Mouse (Mus musculus) stomach, embryonic 14.5 days (tissue): Measurements from ENCODE around the gene Tjp2. TPM values are rescaled to one million over a fixed set of nuclear protein-coding genes. Genes with fewer than 3 reads are reported as not detected.

ENCODE experiments used
- ATAC-seq: fragments of 200-750 bp; cut with Nextera tagmentation; 2 replicates; pipeline ENCODE4 v1.8.0; 2017; ENCODE audit warnings: low read depth, moderate TSS enrichment; ENCODE audit not compliant: insufficient number of reproducible peaks, insufficient read depth, low FRiP score
- H3K27ac ChIP-seq: fragments of 300-500 bp; sonication (generic); 2 replicates; pipeline ENCODE4 v1.5.1; 2014; ENCODE audit warnings: mild to moderate bottlenecking, low read length, moderate library complexity, mixed read lengths
- H3K27me3 ChIP-seq: fragments of 300-500 bp; sonication (generic); 2 replicates; pipeline ENCODE4 v1.6.1; 2014; ENCODE audit warnings: low read length, control low read depth, mixed read lengths; ENCODE audit not compliant: control insufficient read depth, insufficient read depth
- H3K36me3 ChIP-seq: fragments of 300-500 bp; sonication (generic); 2 replicates; pipeline ENCODE4 v1.6.1; 2014; ENCODE audit warnings: mild to moderate bottlenecking, control low read depth, low read length, moderate library complexity, mixed read lengths; ENCODE audit not compliant: control insufficient read depth, insufficient read depth
- H3K4me1 ChIP-seq: fragments of 300-500 bp; sonication (generic); 2 replicates; pipeline ENCODE4 v1.6.1; 2014; ENCODE audit warnings: low read length, control low read depth, mixed read lengths; ENCODE audit not compliant: control insufficient read depth, insufficient read depth
- H3K4me2 ChIP-seq: fragments of 300-500 bp; sonication (generic); replicated peaks from 2 replicates; pipeline ENCODE4 v1.6.1; 2014; ENCODE audit warnings: low read depth, low read length, control low read depth
- H3K4me3 ChIP-seq: fragments of 300-500 bp; sonication (generic); 2 replicates; pipeline ENCODE4 v1.5.1; 2014; ENCODE audit warnings: low read depth, low read length, control low read depth
- H3K9ac ChIP-seq: fragments of 300-500 bp; sonication (generic); replicated peaks from 2 replicates; pipeline ENCODE4 v1.6.1; 2014; ENCODE audit warnings: low read depth, mild to moderate bottlenecking, control low read depth, low read length, moderate library complexity, mixed read lengths
- H3K9me3 ChIP-seq: fragments of 300-500 bp; sonication (generic); 2 replicates; pipeline ENCODE4 v1.6.1; 2016; ENCODE audit warnings: low read depth, low read length, control low read depth; ENCODE audit not compliant: control insufficient read depth
- WGBS: fragments of 180-500 bp; shearing (Covaris S2); extraction: QIAGEN DNeasy Blood & Tissue Kit; methylation state at CpG from one replicate; pipeline ENCODE4 v1.1.7; 2014; 5-methylcytosine and 5-hydroxymethylcytosine counted together
- polyA plus RNA-seq: library from polyadenylated mRNA; unstranded; fragments of >200 nt; fragmentation: Nextera tagmentation; extraction: Ambion mirVana; gene quantifications from 2 replicates; pipeline ENCODE4 v1.2.1, GENCODE M21; 2014

Gene Tjp2
- polyA plus RNA-seq, 1 experiment from 2014 or later: 38.6 TPM

DNA sequence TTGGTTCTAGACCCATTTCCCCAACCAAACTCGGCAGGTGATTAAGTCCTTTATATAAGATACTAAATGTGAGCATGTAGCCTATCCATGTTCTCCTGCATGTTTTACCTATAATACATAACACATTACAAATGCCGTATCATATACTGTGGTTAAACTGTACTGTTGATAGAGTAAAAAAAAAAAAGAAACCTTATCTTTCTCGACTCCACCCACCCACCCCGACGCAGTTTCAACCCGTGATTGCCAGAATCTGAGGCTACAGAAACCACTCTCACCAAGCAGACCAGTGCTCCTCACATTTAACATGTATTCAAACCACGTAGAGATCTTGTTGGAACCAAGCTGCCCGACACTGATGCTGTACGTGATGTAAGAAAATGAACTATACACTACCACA, 102.2 kb downstream of the Tjp2 start:
- Histone ChIP-seq H3K4me3 (no peak overlapping the region), H3K4me2 (no peak overlapping the region), H3K9ac (no peak overlapping the region), H3K4me1 (no peaks in the 10 kb centered on the region), H3K9me3 (no peaks in the 10 kb centered on the region), H3K36me3 (peaks cover 4% of the 10 kb centered on the region), H3K27ac (no peak overlapping the region), H3K27me3 (no peaks in the 10 kb centered on the region)
- WGBS: 84% methylated on average over 9 of the region's 9 CpGs
- ATAC-seq: no peak

DNA sequence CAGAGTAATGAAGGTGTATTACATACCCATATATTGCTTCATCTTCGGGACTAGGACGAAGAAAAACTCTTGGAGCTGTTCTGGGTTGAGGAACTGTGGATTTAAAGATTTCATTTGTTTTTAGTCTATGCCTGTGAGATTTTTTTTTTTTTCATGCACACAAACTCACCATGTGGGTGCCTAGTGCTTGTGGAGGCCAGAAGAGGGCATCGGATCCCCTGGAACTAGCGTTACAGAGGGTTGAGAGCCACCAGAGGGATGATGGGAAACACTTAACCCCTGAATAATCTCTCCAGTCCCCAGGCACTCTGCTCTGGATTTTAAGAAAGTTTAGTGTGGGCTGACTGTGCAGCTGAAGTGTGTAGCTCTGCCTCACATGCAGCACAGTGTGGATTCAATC, 104.0 kb downstream of the Tjp2 start:
- Histone ChIP-seq H3K4me1 (no peaks in the 10 kb centered on the region), H3K4me2 (no peak overlapping the region), H3K36me3 (peaks cover 4% of the 10 kb centered on the region), H3K9me3 (no peaks in the 10 kb centered on the region), H3K9ac (no peak overlapping the region), H3K27me3 (no peaks in the 10 kb centered on the region), H3K27ac (no peak overlapping the region), H3K4me3 (no peak overlapping the region)
- no peak for ATAC-seq
- WGBS: 74% methylated on average over 4 of the region's 4 CpGs

DNA sequence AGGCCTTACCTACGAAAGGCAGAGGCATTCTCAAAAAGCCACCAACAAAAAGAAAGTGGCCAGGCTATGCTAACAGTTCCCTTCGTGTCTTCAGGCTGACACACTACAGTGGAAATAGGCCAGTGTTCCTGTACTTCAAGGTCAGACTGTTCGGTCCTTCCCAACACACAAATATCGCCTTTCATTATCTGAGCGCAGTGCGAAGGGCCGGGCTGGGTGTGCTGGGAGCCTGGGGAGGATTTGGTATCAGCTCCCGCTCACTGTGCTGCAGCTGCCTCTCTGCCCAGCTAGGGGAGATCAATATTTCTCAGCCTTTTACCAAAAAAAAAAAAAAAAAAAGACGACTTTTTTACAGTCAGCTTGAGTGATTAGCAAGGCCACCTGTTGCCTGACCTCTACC, 106.1 kb downstream of the Tjp2 start:
- Histone ChIP-seq H3K4me2 (no peak overlapping the region), H3K36me3 (peaks cover 4% of the 10 kb centered on the region), H3K9ac (no peak overlapping the region), H3K9me3 (no peaks in the 10 kb centered on the region), H3K27ac (no peak overlapping the region), H3K4me3 (no peak overlapping the region), H3K27me3 (no peaks in the 10 kb centered on the region), H3K4me1 (no peaks in the 10 kb centered on the region)
- 73% methylated on average over 9 of the region's 9 CpGs for WGBS
- ATAC-seq: no peak

DNA sequence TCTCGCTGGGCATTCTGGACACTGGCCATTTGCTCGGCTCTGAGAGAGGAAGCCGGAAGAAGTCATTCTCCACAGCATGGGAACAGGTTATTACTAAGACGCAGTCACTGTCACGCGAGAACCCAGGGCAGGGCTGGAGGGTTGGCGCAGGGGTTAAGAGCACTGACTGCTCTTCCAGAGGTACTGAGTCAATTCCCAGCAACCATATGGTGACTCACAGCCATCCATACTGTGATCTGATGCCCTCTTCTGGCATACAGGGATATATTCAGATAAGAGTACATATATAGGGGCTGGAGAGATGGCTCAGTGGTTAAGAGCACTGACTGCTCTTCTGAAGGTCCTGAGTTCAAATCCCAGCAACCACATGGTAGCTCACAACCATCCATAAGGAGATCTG, 113.2 kb downstream of the Tjp2 start:
- H3K27ac ChIP-seq: no peak overlapping the region
- H3K27me3 ChIP-seq: no peaks in the 10 kb centered on the region
- no peak overlapping the region for H3K4me2 ChIP-seq
- peaks cover 42% of the 10 kb centered on the region for H3K36me3 ChIP-seq
- WGBS: 94% methylated on average over 7 of the region's 7 CpGs
- H3K4me3 ChIP-seq: no peak overlapping the region
- H3K4me1 ChIP-seq: no peaks in the 10 kb centered on the region
- no peaks in the 10 kb centered on the region; the same call in 1 of the 2 replicates for H3K9me3 ChIP-seq
- no peak for ATAC-seq
- no peak overlapping the region for H3K9ac ChIP-seq

DNA sequence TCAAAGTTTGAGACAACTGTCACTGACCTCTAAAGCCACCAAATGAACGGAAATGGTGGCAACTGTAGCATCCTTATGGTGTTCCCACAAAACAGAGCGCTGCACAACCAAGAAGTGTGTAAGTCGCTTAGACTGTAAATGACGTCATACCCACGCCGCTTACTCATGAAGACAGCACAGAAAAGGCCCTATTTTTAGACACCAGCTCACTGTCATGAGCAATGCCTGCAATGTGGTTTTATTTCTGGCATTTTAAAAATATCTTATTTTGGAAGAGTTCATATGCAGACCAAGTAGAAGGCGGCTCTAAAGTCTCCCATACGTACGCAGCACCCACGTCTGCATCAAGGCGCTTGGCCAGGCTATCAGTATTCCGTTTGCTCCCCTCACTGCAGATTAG, 117.1 kb downstream of the Tjp2 start:
- H3K9me3 ChIP-seq: no peaks in the 10 kb centered on the region; the same call in 1 of the 2 replicates
- no peak overlapping the region for H3K4me3 ChIP-seq
- no peak for ATAC-seq
- 92% methylated on average over 12 of the region's 12 CpGs for WGBS
- peaks cover 41% of the 10 kb centered on the region for H3K36me3 ChIP-seq
- no peaks in the 10 kb centered on the region for H3K4me1 ChIP-seq
- no peak overlapping the region for H3K9ac ChIP-seq
- H3K27ac ChIP-seq: no peak overlapping the region
- H3K4me2 ChIP-seq: no peak overlapping the region
- H3K27me3 ChIP-seq: no peaks in the 10 kb centered on the region

DNA sequence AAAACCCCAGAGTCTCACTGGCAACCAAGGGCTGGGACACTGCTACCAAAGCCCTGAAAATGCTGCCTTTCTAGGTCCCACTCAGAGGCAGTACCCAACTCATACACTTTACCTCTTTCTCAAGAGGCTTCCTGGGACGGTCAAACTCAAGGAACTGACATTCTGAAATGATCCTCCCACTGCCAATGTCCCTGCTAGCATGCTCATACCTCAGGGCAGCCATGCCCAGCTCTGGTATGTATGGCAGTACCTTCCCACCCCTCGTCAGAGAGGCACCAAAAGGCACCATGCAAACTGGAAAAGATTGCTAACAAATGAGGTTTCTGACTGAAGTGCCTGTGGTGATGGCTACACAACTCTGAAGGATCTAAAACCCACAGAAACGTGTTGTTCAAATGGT, 121.0 kb downstream of the Tjp2 start:
- no peak overlapping the region for H3K9ac ChIP-seq
- peaks cover 12% of the 10 kb centered on the region; the same call in 1 of the 2 replicates for H3K36me3 ChIP-seq
- H3K4me2 ChIP-seq: no peak overlapping the region
- H3K27ac ChIP-seq: no peak overlapping the region
- ATAC-seq: no peak
- H3K9me3 ChIP-seq: no peaks in the 10 kb centered on the region
- H3K4me3 ChIP-seq: no peak overlapping the region
- H3K4me1 ChIP-seq: no peaks in the 10 kb centered on the region
- H3K27me3 ChIP-seq: no peaks in the 10 kb centered on the region
- WGBS: 72% methylated on average over 3 of the region's 3 CpGs

DNA sequence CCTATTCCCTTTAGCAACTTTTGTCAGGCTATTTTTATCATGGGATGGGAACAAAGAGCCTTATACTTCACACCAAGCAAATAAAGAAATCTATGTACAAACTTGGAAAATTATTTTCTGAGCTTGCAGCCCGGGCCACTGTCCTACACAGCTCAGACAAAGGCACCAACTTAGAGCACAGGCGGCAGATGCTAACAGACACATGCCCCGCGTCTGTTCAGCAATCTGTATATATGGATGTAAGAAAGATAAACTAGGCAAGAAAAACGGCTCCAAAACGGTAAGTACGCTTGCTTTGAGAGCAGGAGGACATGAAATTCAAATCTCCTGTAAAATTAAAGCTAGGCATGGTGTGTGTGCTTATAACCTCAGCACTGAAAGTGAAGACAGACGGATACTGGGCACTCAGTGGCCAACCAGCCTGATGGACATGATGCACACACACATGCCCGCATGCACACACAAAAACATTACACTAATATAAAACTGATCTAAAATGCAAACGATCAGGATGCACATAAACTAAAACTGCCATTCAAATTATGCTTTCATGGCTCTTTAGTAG, 122.2 kb downstream of the Tjp2 start:
- no peaks in the 10 kb centered on the region for H3K27me3 ChIP-seq
- no peaks in the 10 kb centered on the region for H3K9me3 ChIP-seq
- H3K27ac ChIP-seq: no peak overlapping the region
- H3K36me3 ChIP-seq: peaks cover 12% of the 10 kb centered on the region; the same call in 1 of the 2 replicates
- no peak overlapping the region for H3K4me2 ChIP-seq
- ATAC-seq: no peak
- 87% methylated on average over 10 of the region's 10 CpGs for WGBS
- H3K4me3 ChIP-seq: no peak overlapping the region
- H3K4me1 ChIP-seq: no peaks in the 10 kb centered on the region
- H3K9ac ChIP-seq: no peak overlapping the region

DNA sequence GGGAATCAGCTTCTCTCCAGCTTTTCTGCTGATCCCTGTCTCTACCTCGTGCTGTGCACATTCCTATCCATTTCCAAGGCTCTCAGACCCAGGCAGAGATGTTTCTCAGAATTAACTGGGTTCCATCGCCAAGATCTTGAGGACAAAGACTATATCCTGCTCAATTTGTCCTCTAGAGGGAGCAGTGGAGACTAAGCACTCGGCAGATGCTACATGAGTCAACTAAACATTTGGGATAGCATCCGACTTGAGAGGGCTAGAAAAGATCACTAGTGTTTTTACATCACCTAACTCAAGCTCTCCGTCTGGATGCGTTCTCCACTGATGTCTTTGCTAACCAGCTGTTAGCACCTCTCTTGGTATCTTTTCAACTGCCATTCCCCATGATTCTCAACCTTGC, 123.6 kb downstream of the Tjp2 start:
- no peaks in the 10 kb centered on the region for H3K9me3 ChIP-seq
- no peak for ATAC-seq
- H3K27ac ChIP-seq: no peak overlapping the region
- H3K36me3 ChIP-seq: peaks cover 13% of the 10 kb centered on the region; the same call in 1 of the 2 replicates
- H3K4me1 ChIP-seq: no peaks in the 10 kb centered on the region
- 78% methylated on average over 6 of the region's 6 CpGs for WGBS
- H3K4me2 ChIP-seq: no peak overlapping the region
- no peak overlapping the region for H3K9ac ChIP-seq
- no peaks in the 10 kb centered on the region for H3K27me3 ChIP-seq
- H3K4me3 ChIP-seq: no peak overlapping the region

DNA sequence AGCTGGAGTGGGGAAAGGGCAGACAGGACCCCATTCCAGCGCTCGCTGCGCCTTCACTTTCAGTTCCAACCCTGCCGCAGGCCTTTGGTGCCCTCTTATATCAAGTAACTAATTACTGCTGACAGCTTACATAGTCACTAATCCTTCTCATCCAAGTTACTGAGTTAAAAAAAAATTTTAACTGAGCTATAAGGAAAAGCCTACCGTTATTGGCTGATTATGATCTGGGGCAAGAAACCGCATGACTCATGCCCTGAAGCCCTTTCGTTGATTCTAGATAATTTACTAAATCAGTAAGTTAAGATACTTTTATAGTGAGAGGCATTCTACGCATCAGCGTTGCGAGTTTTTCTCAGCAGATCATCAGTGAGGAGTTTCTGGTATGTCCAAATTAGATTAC, 126.1 kb downstream of the Tjp2 start:
- no peak overlapping the region for H3K9ac ChIP-seq
- no peak overlapping the region for H3K4me2 ChIP-seq
- H3K4me1 ChIP-seq: no peaks in the 10 kb centered on the region
- ATAC-seq: no peak
- H3K4me3 ChIP-seq: no peak overlapping the region
- no peaks in the 10 kb centered on the region for H3K9me3 ChIP-seq
- WGBS: 82% methylated on average over 10 of the region's 10 CpGs
- no peak overlapping the region for H3K27ac ChIP-seq
- no peaks in the 10 kb centered on the region for H3K27me3 ChIP-seq
- peaks cover 19% of the 10 kb centered on the region; the same call in 1 of the 2 replicates for H3K36me3 ChIP-seq
